Mouse (Mus musculus) embryonic facial prominence, embryonic 14.5 days (tissue): ENCODE measurements around the gene Prlr. TPM values are rescaled to one million over a fixed set of nuclear protein-coding genes. Genes with fewer than 3 reads are reported as not detected.

ENCODE experiments used
- ATAC-seq: fragments of 200-750 bp; cut with Nextera tagmentation; 2 replicates; pipeline ENCODE4 v1.8.0; 2017; ENCODE audit warnings: low read depth, moderate number of reproducible peaks, moderate TSS enrichment
- DNase-seq: peaks from one replicate; pipeline ENCODE4 v3.0.0-alpha.2; 2015; ENCODE audit warnings: low spot score
- H3K27ac ChIP-seq: fragments of 300-500 bp; sonication (generic); replicated peaks from 2 replicates; pipeline ENCODE4 v1.5.1; 2014; ENCODE audit warnings: low read depth, mild to moderate bottlenecking, low read length, moderate library complexity
- H3K27me3 ChIP-seq: fragments of 300-500 bp; sonication (generic); replicated peaks from 2 replicates; pipeline ENCODE4 v1.6.1; 2014; ENCODE audit warnings: low read length; ENCODE audit not compliant: control insufficient read depth, insufficient read depth
- H3K36me3 ChIP-seq: fragments of 300-500 bp; sonication (generic); 2 replicates; pipeline ENCODE4 v1.6.1; 2014; ENCODE audit warnings: low read length, mixed read lengths; ENCODE audit not compliant: control insufficient read depth, insufficient read depth
- H3K4me1 ChIP-seq: fragments of 300-500 bp; sonication (generic); 2 replicates; pipeline ENCODE4 v1.6.1; 2014; ENCODE audit warnings: antibody characterized with exemption, low read length; ENCODE audit not compliant: control insufficient read depth, insufficient read depth
- H3K4me2 ChIP-seq: fragments of 300-500 bp; sonication (generic); 2 replicates; pipeline ENCODE4 v1.6.1; 2014; ENCODE audit warnings: low read depth, mild to moderate bottlenecking, low read length, moderate library complexity, mixed read lengths
- H3K4me3 ChIP-seq: fragments of 300-500 bp; sonication (generic); 2 replicates; pipeline ENCODE4 v1.5.1; 2014; ENCODE audit warnings: low read depth, mild to moderate bottlenecking, low read length
- H3K9ac ChIP-seq: fragments of 300-500 bp; sonication (generic); 2 replicates; pipeline ENCODE4 v1.6.1; 2014; ENCODE audit warnings: low read depth, mild to moderate bottlenecking, low read length, moderate library complexity, mixed read lengths
- H3K9me3 ChIP-seq: fragments of 300-500 bp; sonication (generic); 2 replicates; pipeline ENCODE4 v1.6.1; 2016; ENCODE audit warnings: low read length; ENCODE audit not compliant: control insufficient read depth
- WGBS: fragments of 180-500 bp; shearing (Covaris S2); extraction: QIAGEN DNeasy Blood & Tissue Kit; methylation state at CpG from one replicate; pipeline ENCODE4 v1.1.7; 2014; 5-methylcytosine and 5-hydroxymethylcytosine counted together
- polyA plus RNA-seq: library from polyadenylated mRNA; unstranded; fragments of >200 nt; fragmentation: Nextera tagmentation; extraction: Ambion mirVana; gene quantifications from 2 replicates; pipeline ENCODE4 v1.2.1, GENCODE M21; 2014

The Prlr gene
- polyA plus RNA-seq, 1 experiment from 2014 or later = 1.7 TPM

DNA sequence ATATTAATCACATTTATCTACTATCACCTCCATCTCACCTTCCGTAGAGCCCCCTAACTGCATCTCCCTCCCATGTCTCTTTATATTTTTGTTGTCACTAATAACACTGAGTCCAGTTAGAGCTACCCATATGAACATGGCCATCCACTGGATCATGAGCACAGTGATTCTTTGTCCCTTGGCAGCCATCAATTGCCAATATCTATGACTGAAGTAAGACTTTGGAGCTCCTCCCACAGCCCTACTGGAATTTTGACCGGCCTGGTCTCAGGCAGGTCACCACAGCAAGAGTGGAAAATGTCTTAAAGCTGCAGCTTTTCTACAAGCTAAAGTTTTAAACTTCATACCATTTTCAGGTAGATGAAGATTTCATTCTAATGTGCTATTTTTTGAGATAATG lies 189.3 kb downstream of the Prlr start:
- no peaks in the 10 kb centered on the region for H3K9me3 ChIP-seq
- WGBS = 88% methylated on average over 2 of the region's 2 CpGs
- DNase-seq (no peak), ATAC-seq (no peak)
- H3K4me2 ChIP-seq = no peak overlapping the region
- H3K4me1 ChIP-seq = no peaks in the 10 kb centered on the region
- H3K9ac ChIP-seq = no peak overlapping the region
- no peak overlapping the region for H3K27ac ChIP-seq
- no peaks in the 10 kb centered on the region for H3K27me3 ChIP-seq
- H3K36me3 ChIP-seq = no peaks in the 10 kb centered on the region
- no peak overlapping the region for H3K4me3 ChIP-seq

DNA sequence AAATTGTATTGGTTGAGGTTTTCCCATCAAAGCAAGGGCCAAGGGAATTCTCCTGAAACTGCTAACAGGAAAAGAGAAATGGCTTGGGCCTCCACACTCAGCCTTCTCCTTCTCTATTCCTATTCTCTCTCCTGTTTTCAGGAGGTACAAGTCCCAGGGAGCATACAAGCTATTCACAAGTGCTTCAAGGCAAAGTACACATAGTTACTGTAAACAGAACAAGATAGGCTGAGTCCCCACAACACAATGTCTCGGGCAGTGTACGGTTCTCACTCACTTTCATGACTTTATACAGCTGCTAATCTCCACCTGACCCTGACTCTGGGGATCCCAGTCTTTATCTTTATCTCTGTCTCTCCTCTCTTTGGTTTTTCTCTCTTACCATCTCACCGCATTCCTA lies 198.4 kb downstream of the Prlr start:
- Histone ChIP-seq H3K4me3 (no peak overlapping the region), H3K36me3 (no peaks in the 10 kb centered on the region), H3K27me3 (no peaks in the 10 kb centered on the region), H3K4me2 (no peak overlapping the region), H3K4me1 (no peaks in the 10 kb centered on the region), H3K9ac (no peak overlapping the region), H3K9me3 (no peaks in the 10 kb centered on the region), H3K27ac (no peak overlapping the region)
- 81% methylated on average over 3 of the region's 3 CpGs for WGBS
- DNase-seq = no peak
- ATAC-seq = no peak

DNA sequence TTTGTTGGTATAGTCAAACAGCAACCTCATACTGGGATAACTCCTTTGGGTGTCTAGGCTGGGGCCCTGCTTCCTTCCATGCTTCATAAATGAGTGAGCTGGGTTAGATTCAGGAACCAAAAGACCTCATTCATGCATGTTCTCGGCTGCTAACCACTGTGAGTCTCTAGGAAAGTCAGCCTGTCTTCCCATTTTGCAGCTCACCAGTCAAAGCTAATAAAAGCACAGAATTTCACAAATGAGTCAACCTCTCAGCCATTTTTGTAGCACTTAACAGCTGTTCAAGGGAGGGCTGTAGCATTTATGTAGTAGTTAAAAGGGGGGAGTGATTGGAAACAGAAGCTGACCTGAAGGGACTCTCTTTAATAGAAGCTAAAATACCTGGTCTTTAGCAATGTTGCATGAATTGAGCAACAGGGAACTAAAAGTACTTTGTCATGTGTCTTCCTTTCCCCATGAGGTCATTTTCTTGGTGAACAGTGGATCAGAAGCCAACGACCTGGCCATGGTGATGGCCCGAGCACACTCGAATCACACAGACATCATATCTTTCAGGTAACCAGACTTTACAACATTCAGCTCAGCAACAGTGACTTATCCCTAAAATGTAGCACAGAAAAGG lies 201.4 kb downstream of the Prlr start:
- Histone ChIP-seq H3K4me1 (no peaks in the 10 kb centered on the region), H3K27ac (no peak overlapping the region), H3K36me3 (no peaks in the 10 kb centered on the region), H3K27me3 (no peaks in the 10 kb centered on the region), H3K9ac (no peak overlapping the region), H3K4me2 (no peak overlapping the region), H3K4me3 (no peak overlapping the region), H3K9me3 (no peaks in the 10 kb centered on the region)
- no peak for DNase-seq
- WGBS = 77% methylated on average over 4 of the region's 4 CpGs
- no peak for ATAC-seq

DNA sequence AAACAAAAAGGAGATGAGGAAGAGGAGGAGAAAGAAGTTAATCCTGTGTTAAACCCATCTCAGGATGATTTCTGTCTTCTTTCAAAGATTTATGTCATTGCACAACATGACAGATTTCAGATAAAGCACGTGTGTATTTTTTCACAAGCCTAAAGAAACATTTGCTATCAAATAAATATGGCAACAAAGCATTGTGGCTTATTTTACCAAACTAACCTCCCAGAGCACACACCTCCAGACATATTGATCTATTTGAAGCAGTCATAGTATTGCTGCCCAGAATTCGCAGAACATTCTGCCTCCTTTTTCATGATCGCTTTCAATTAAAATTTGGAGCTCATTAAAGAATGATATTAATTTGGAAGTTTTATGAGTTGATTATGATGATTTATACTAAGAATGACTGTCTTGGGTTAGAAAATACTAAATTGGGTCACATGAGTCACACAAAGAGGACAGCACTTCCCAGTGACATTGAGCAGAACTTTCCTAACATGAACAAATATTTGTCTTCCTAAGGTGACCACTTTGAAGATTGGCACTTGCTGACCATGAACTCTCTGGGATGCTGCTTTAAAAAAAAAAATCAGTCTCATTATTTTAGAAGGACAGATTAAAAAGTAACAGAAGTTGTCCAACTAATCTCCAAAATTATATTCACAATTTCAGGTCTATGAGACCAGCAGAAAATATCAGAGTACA lies 202.9 kb downstream of the Prlr start:
- no peaks in the 10 kb centered on the region for H3K36me3 ChIP-seq
- no peaks in the 10 kb centered on the region for H3K27me3 ChIP-seq
- no peak overlapping the region for H3K4me3 ChIP-seq
- H3K4me1 ChIP-seq = no peaks in the 10 kb centered on the region
- WGBS = 89% methylated on average over 3 of the region's 3 CpGs
- no peak overlapping the region for H3K4me2 ChIP-seq
- H3K9me3 ChIP-seq = no peaks in the 10 kb centered on the region
- no peak overlapping the region for H3K9ac ChIP-seq
- no peak for DNase-seq
- H3K27ac ChIP-seq = no peak overlapping the region
- no peak for ATAC-seq

DNA sequence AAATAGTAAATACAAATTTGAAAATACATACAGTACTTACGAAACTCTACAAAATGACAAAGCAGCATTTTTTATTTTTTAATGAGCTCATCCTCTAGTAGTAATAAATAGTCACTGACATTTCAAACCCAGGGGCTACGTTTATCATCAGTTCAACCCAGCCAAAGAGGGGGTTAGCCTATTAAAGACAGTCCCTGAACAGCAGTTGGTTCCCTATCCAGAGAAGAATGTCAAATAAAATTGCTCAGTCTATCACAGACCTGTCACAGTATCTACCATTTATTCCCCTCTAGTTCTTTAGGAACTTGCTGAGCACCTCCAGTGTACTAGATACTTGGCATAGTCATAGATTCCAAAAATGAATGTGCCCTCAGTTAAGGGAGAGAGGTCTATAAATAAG lies 210.2 kb downstream of the Prlr start:
- Histone ChIP-seq H3K27me3 (no peaks in the 10 kb centered on the region), H3K4me2 (no peak overlapping the region), H3K4me3 (no peak overlapping the region), H3K9me3 (no peaks in the 10 kb centered on the region), H3K4me1 (no peaks in the 10 kb centered on the region), H3K36me3 (no peaks in the 10 kb centered on the region), H3K9ac (no peak overlapping the region), H3K27ac (no peak overlapping the region)
- no peak for ATAC-seq
- DNase-seq = no peak
- 73% methylated on average over 2 of the region's 2 CpGs for WGBS

Other genes with a start within 250 kb of the Prlr start
- not detected in 2 replicates for gene Gm21973, start 148.1 kb downstream of the Prlr start, polyA plus RNA-seq
- not detected in 2 replicates for gene Agxt2, start 181.3 kb downstream of the Prlr start, polyA plus RNA-seq